Mouse (Mus musculus): ENCODE data around the gene Fkbp7.

GRCm38 (mm10) chr2:76639637-76640036 lies 33.3 kb downstream of the Fkbp7 start:
- TF ChIP-seq CTCF (IDR thresholded peaks at IDR 0.05; ENCODE audit: low read depth) (no peak), EP300 (optimal IDR thresholded peaks at IDR 0.05) (no peak)

Measured in stomach, postnatal 0 days (tissue).